Mouse (Mus musculus): ENCODE results near the gene Fgfr2. TPM values are rescaled to one million over a fixed set of nuclear protein-coding genes. Genes with fewer than 3 reads are reported as not detected.

The Fgfr2 gene
- polyA plus RNA-seq, 1 experiment, result 14.8 TPM

GRCm38 (mm10) chr7:131650277-131650676 is 1472.9 kb downstream of the Fgfr2 start:
- no peak overlapping the region for H3K27ac ChIP-seq (ENCODE audit: insufficient read depth, low read depth, low read length)
- TF ChIP-seq CTCF (conservative IDR thresholded peaks at IDR 0.05; ENCODE audit: insufficient read depth, insufficient read length, low read depth, low read length) (no peak), POLR2A (IDR thresholded peaks at IDR 0.05; ENCODE audit: low read depth, low read length) (no peak)
- H3K4me1 ChIP-seq (ENCODE audit: control insufficient read depth, insufficient read depth, low read length), result no peaks in the 10 kb centered on the region
- H3K4me3 ChIP-seq (ENCODE audit: insufficient read depth, low read depth, low read length), result no peak overlapping the region
- WGBS, result 66% methylated on average over 2 of the region's 2 CpGs
- DNase-seq, result no peak
- no peaks in the 10 kb centered on the region for H3K36me3 ChIP-seq (ENCODE audit: control insufficient read depth, insufficient read depth, low read length)
- H3K27me3 ChIP-seq (replicated peaks; ENCODE audit: control insufficient read depth, insufficient read depth, low read length), result no peaks in the 10 kb centered on the region

DNA sequence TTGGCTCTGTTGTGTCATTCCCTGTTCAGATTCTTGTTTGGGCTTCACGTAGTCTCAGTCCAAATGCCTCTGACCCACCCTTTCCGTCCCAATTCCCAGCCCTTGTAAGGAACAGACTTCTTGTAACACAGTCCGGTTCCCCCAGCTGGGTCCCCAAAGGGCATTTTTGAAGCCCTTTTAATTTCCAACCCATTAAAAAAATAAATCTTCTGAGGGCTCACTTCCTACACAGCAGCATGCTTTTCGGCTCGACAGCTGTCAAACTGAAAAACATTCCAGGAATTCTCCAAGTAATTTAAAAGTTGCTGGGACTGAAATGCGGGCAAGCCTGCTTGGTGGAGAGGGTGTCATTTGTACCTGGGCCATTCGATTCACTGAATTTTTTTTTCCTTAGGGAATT is 1474.9 kb downstream of the Fgfr2 start:
- no peaks in the 10 kb centered on the region; the same call in 1 of the 2 replicates for H3K27me3 ChIP-seq (replicated peaks; ENCODE audit: control insufficient read depth, insufficient read depth, low read length)
- H3K36me3 ChIP-seq (ENCODE audit: control insufficient read depth, insufficient read depth, low read length), result no peaks in the 10 kb centered on the region
- TF ChIP-seq CTCF (conservative IDR thresholded peaks at IDR 0.05; ENCODE audit: insufficient read depth, insufficient read length, low read depth, low read length), result no peak
- no peak for TF ChIP-seq POLR2A (IDR thresholded peaks at IDR 0.05; ENCODE audit: low read depth, low read length)
- no peak for DNase-seq
- no peaks in the 10 kb centered on the region for H3K4me1 ChIP-seq (ENCODE audit: control insufficient read depth, insufficient read depth, low read length)
- WGBS, result 23% methylated on average over 7 of the region's 7 CpGs
- no peak overlapping the region for H3K4me3 ChIP-seq (ENCODE audit: insufficient read depth, low read depth, low read length)
- no peak overlapping the region for H3K27ac ChIP-seq (ENCODE audit: insufficient read depth, low read depth, low read length)

GRCm38 (mm10) chr7:131647583-131647982 is 1475.6 kb downstream of the Fgfr2 start:
- DNase-seq, result no peak
- TF ChIP-seq POLR2A (IDR thresholded peaks at IDR 0.05; ENCODE audit: low read depth, low read length) (no peak), CTCF (conservative IDR thresholded peaks at IDR 0.05; ENCODE audit: insufficient read depth, insufficient read length, low read depth, low read length) (no peak)
- no peaks in the 10 kb centered on the region for H3K4me1 ChIP-seq (ENCODE audit: control insufficient read depth, insufficient read depth, low read length)
- WGBS, result 41% methylated on average over 3 of the region's 3 CpGs
- no peaks in the 10 kb centered on the region; the same call in 1 of the 2 replicates for H3K27me3 ChIP-seq (replicated peaks; ENCODE audit: control insufficient read depth, insufficient read depth, low read length)
- no peak overlapping the region for H3K4me3 ChIP-seq (ENCODE audit: insufficient read depth, low read depth, low read length)
- H3K27ac ChIP-seq (ENCODE audit: insufficient read depth, low read depth, low read length), result no peak overlapping the region
- no peaks in the 10 kb centered on the region for H3K36me3 ChIP-seq (ENCODE audit: control insufficient read depth, insufficient read depth, low read length)

DNA sequence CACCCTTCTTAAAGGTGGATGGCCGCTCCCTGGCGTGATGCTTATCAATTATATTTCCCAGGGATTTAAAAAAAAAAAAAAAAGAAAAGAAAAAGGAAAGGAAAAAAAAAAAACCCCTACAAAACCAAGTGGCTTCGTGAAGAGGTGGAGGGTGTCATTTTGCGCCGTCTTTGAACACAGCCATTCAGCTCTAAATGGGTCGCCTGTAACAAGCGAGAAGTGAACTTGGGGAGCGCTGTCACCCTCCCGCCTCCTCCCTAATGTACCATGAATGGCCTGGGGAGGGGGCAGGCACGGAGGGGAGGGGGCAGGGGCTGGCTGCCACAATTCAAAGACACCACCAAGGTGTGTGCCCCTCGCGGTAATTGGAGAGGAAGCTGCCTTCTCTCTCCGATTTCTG is 1478.6 kb downstream of the Fgfr2 start:
- Histone ChIP-seq H3K27me3 (replicated peaks; ENCODE audit: control insufficient read depth, insufficient read depth, low read length) (no peaks in the 10 kb centered on the region; the same call in 1 of the 2 replicates), H3K27ac (ENCODE audit: insufficient read depth, low read depth, low read length) (no peak overlapping the region), H3K4me1 (ENCODE audit: control insufficient read depth, insufficient read depth, low read length) (no peaks in the 10 kb centered on the region), H3K4me3 (ENCODE audit: insufficient read depth, low read depth, low read length) (no peak overlapping the region), H3K36me3 (ENCODE audit: control insufficient read depth, insufficient read depth, low read length) (no peaks in the 10 kb centered on the region)
- WGBS, result 5% methylated on average over 13 of the region's 13 CpGs
- no peak for DNase-seq
- TF ChIP-seq CTCF (conservative IDR thresholded peaks at IDR 0.05; ENCODE audit: insufficient read depth, insufficient read length, low read depth, low read length) (no peak), POLR2A (IDR thresholded peaks at IDR 0.05; ENCODE audit: low read depth, low read length) (no peak)

GRCm38 (mm10) chr7:131644051-131644450 is 1479.1 kb downstream of the Fgfr2 start:
- Histone ChIP-seq H3K4me3 (ENCODE audit: insufficient read depth, low read depth, low read length) (no peak overlapping the region), H3K27me3 (replicated peaks; ENCODE audit: control insufficient read depth, insufficient read depth, low read length) (no peaks in the 10 kb centered on the region; the same call in 1 of the 2 replicates)
- no peak for DNase-seq

GRCm38 (mm10) chr7:131643341-131643840 is 1479.8 kb downstream of the Fgfr2 start:
- Histone ChIP-seq H3K4me1 (ENCODE audit: control insufficient read depth, insufficient read depth, low read length) (no peaks in the 10 kb centered on the region), H3K27ac (ENCODE audit: insufficient read depth, low read depth, low read length) (no peak overlapping the region), H3K36me3 (ENCODE audit: control insufficient read depth, insufficient read depth, low read length) (no peaks in the 10 kb centered on the region), H3K4me3 (ENCODE audit: insufficient read depth, low read depth, low read length) (no peak overlapping the region), H3K27me3 (replicated peaks; ENCODE audit: control insufficient read depth, insufficient read depth, low read length) (no peaks in the 10 kb centered on the region; the same call in 1 of the 2 replicates)
- TF ChIP-seq POLR2A (IDR thresholded peaks at IDR 0.05; ENCODE audit: low read depth, low read length), result no peak
- TF ChIP-seq CTCF (conservative IDR thresholded peaks at IDR 0.05; ENCODE audit: insufficient read depth, insufficient read length, low read depth, low read length), result no peak
- no peak for DNase-seq
- WGBS, result 28% methylated on average over 13 of the region's 13 CpGs

More at GRCm38 (mm10) chr7:131644051-131644450, 1479.1 kb downstream of the Fgfr2 start:
- H3K36me3 ChIP-seq (ENCODE audit: control insufficient read depth, insufficient read depth, low read length), result no peaks in the 10 kb centered on the region
- 4% methylated on average over 16 of the region's 16 CpGs for WGBS
- no peaks in the 10 kb centered on the region for H3K4me1 ChIP-seq (ENCODE audit: control insufficient read depth, insufficient read depth, low read length)
- TF ChIP-seq POLR2A (IDR thresholded peaks at IDR 0.05; ENCODE audit: low read depth, low read length) (no peak), CTCF (conservative IDR thresholded peaks at IDR 0.05; ENCODE audit: insufficient read depth, insufficient read length, low read depth, low read length) (no peak)
- no peak overlapping the region for H3K27ac ChIP-seq (ENCODE audit: insufficient read depth, low read depth, low read length)

- Histone ChIP-seq H3K27ac (ENCODE audit: insufficient read depth, low read depth, low read length) (no peak overlapping the region), H3K27me3 (replicated peaks; ENCODE audit: control insufficient read depth, insufficient read depth, low read length) (no peaks in the 10 kb centered on the region; the same call in 1 of the 2 replicates), H3K4me1 (ENCODE audit: control insufficient read depth, insufficient read depth, low read length) (no peaks in the 10 kb centered on the region), H3K36me3 (ENCODE audit: control insufficient read depth, insufficient read depth, low read length) (no peaks in the 10 kb centered on the region), H3K4me3 (ENCODE audit: insufficient read depth, low read depth, low read length) (no peak overlapping the region)
- TF ChIP-seq POLR2A (IDR thresholded peaks at IDR 0.05; ENCODE audit: low read depth, low read length) (no peak), CTCF (conservative IDR thresholded peaks at IDR 0.05; ENCODE audit: insufficient read depth, insufficient read length, low read depth, low read length) (no peak)
- WGBS, result 72% methylated on average over 8 of the region's 8 CpGs
- no peak for DNase-seq
Observed at GRCm38 (mm10) chr7:131629562-131629961, 1493.6 kb downstream of the Fgfr2 start.

Data from kidney, adult 2 months (tissue).